Mouse (Mus musculus): ENCODE measurements around the gene I830077J02Rik. TPM values are rescaled to one million over a fixed set of nuclear protein-coding genes. Genes with fewer than 3 reads are reported as not detected.
A peak's percentile ranks its signal among the peaks of the same experiment; 100 is the strongest.

The I830077J02Rik gene
- 0.82 and 0.93 TPM in 2 replicates for polyA plus RNA-seq (2015; fragmentation: Nextera tagmentation; extraction: Ambion mirVana)

GRCm38 (mm10) chr3:105932240-105933071, at the start of gene I830077J02Rik:
Gene I830077J02Rik (minus strand): TSS chr3:105932664.
- Histone ChIP-seq H3K27ac (no peak within 1 kb of the TSS), H3K9me3 (no peaks in the 10 kb centered on the region), H3K9ac (no peak within 1 kb of the TSS), H3K36me3 (no peaks in the 10 kb centered on the region), H3K4me2 (no peak within 1 kb of the TSS), H3K27me3 (no peaks in the 10 kb centered on the region), H3K4me3 (no peak within 1 kb of the TSS), H3K4me1 (no peaks in the 10 kb centered on the region; the same call in 1 of the 2 replicates)
- no peak for ATAC-seq (ENCODE audit: borderline replicate concordance, extremely low read depth, low FRiP score, low TSS enrichment)
- 63% methylated on average over 8 of the region's 8 CpGs for WGBS

- ATAC-seq (ENCODE audit: borderline replicate concordance, extremely low read depth, low FRiP score, low TSS enrichment), result no peak
- Histone ChIP-seq H3K27ac (no peak overlapping the region), H3K4me2 (no peak overlapping the region), H3K9ac (no peak overlapping the region), H3K4me1 (no peaks in the 10 kb centered on the region), H3K27me3 (no peaks in the 10 kb centered on the region), H3K9me3 (no peaks in the 10 kb centered on the region), H3K4me3 (no peak overlapping the region), H3K36me3 (peaks cover 11% of the 10 kb centered on the region)
- WGBS, result 82% methylated on average over 2 of the region's 2 CpGs
These were observed 41.7 kb upstream of the I830077J02Rik start for GRCm38 (mm10) chr3:105974174-105974573.

- H3K9ac ChIP-seq, result no peak within 1 kb of the TSS
- H3K4me3 ChIP-seq, result no peak within 1 kb of the TSS
- WGBS, result 74% methylated on average over 3 of the region's 3 CpGs
These were observed 40.9 kb upstream of the I830077J02Rik start, which contains the start of gene Ovgp1 for GRCm38 (mm10) chr3:105973411-105973810. Gene Ovgp1 (plus strand): TSS chr3:105973711.

GRCm38 (mm10) chr3:105971831-105972446, 39.5 kb upstream of the I830077J02Rik start:
- Histone ChIP-seq H3K36me3 (peaks cover 33% of the 10 kb centered on the region), H3K9ac (no peak overlapping the region), H3K4me1 (no peaks in the 10 kb centered on the region), H3K27me3 (no peaks in the 10 kb centered on the region), H3K4me2 (no peak overlapping the region), H3K27ac (no peak overlapping the region), H3K9me3 (no peaks in the 10 kb centered on the region), H3K4me3 (no peak overlapping the region)
- WGBS, result 77% methylated on average over 5 of the region's 5 CpGs
- ATAC-seq (ENCODE audit: borderline replicate concordance, extremely low read depth, low FRiP score, low TSS enrichment), result no peak

More at GRCm38 (mm10) chr3:105973411-105973810, 40.9 kb upstream of the I830077J02Rik start, which contains the start of gene Ovgp1:
- Histone ChIP-seq H3K36me3 (peaks cover 19% of the 10 kb centered on the region), H3K4me1 (no peaks in the 10 kb centered on the region), H3K27ac (no peak within 1 kb of the TSS), H3K27me3 (no peaks in the 10 kb centered on the region), H3K4me2 (no peak within 1 kb of the TSS), H3K9me3 (no peaks in the 10 kb centered on the region)
- ATAC-seq (ENCODE audit: borderline replicate concordance, extremely low read depth, low FRiP score, low TSS enrichment), result no peak

GRCm38 (mm10) chr3:105960700-105961099, 28.2 kb upstream of the I830077J02Rik start:
- H3K27ac ChIP-seq, result no peak overlapping the region
- no peaks in the 10 kb centered on the region for H3K9me3 ChIP-seq
- H3K9ac ChIP-seq, result no peak overlapping the region
- ATAC-seq (ENCODE audit: borderline replicate concordance, extremely low read depth, low FRiP score, low TSS enrichment), result no peak
- H3K27me3 ChIP-seq, result no peaks in the 10 kb centered on the region
- peak overlapping the region; percentile 72 for H3K4me2 ChIP-seq
- H3K36me3 ChIP-seq, result peaks cover 52% of the 10 kb centered on the region
- H3K4me1 ChIP-seq, result peaks cover 24% of the 10 kb centered on the region
- peak overlapping the region; percentile 82 for H3K4me3 ChIP-seq
- 92% methylated on average over 2 of the region's 2 CpGs for WGBS

GRCm38 (mm10) chr3:105959999-105960398, 27.5 kb upstream of the I830077J02Rik start, which contains the start of gene Atp5f1:
Gene Atp5f1 (minus strand): TSS chr3:105960099.
- peaks cover 47% of the 10 kb centered on the region for H3K36me3 ChIP-seq
- ATAC-seq (ENCODE audit: borderline replicate concordance, extremely low read depth, low FRiP score, low TSS enrichment), result no peak
- H3K4me3 ChIP-seq, result peak within 1 kb of the TSS; percentile 82
- H3K27ac ChIP-seq, result peak within 1 kb of the TSS; percentile 87
- no peaks in the 10 kb centered on the region for H3K9me3 ChIP-seq
- no peaks in the 10 kb centered on the region for H3K27me3 ChIP-seq
- H3K4me2 ChIP-seq, result peak within 1 kb of the TSS; percentile 72
- H3K9ac ChIP-seq, result peak within 1 kb of the TSS; percentile 99
- whole genome bisulfite sequencing, result 4% methylated on average over 6 of the region's 6 CpGs
- H3K4me1 ChIP-seq, result peaks cover 24% of the 10 kb centered on the region

GRCm38 (mm10) chr3:105959585-105959984, 27.1 kb upstream of the I830077J02Rik start:
- Histone ChIP-seq H3K36me3 (peaks cover 47% of the 10 kb centered on the region), H3K4me1 (peaks cover 24% of the 10 kb centered on the region), H3K4me2 (peak overlapping the region; percentile 72), H3K9ac (peak overlapping the region; percentile 93), H3K4me3 (peak overlapping the region; percentile 82), H3K9me3 (no peaks in the 10 kb centered on the region), H3K27me3 (no peaks in the 10 kb centered on the region), H3K27ac (peak overlapping the region; percentile 38)
- peak; percentile 66 for ATAC-seq (ENCODE audit: borderline replicate concordance, extremely low read depth, low FRiP score, low TSS enrichment)
- under 1% methylated on average over 26 of the region's 26 CpGs for WGBS

GRCm38 (mm10) chr3:105958974-105959580, 26.6 kb upstream of the I830077J02Rik start, which contains the start of gene Wdr77:
Gene Wdr77 (plus strand): TSS chr3:105959369.
- Histone ChIP-seq H3K27me3 (no peaks in the 10 kb centered on the region), H3K4me2 (peak within 1 kb of the TSS; percentile 72), H3K4me3 (peak within 1 kb of the TSS; percentile 82), H3K27ac (peak within 1 kb of the TSS; percentile 87), H3K9me3 (no peaks in the 10 kb centered on the region), H3K36me3 (peaks cover 45% of the 10 kb centered on the region), H3K9ac (peak within 1 kb of the TSS; percentile 99), H3K4me1 (peaks cover 24% of the 10 kb centered on the region)
- peak; percentile 98 for ATAC-seq (ENCODE audit: borderline replicate concordance, extremely low read depth, low FRiP score, low TSS enrichment)
- WGBS, result under 1% methylated on average over 52 of the region's 52 CpGs

GRCm38 (mm10) chr3:105958204-105958603, 25.7 kb upstream of the I830077J02Rik start:
- H3K27ac ChIP-seq, result no peak overlapping the region
- peaks cover 41% of the 10 kb centered on the region for H3K36me3 ChIP-seq
- no peak for ATAC-seq (ENCODE audit: borderline replicate concordance, extremely low read depth, low FRiP score, low TSS enrichment)

GRCm38 (mm10) chr3:105957235-105957634, 24.8 kb upstream of the I830077J02Rik start:
- H3K27me3 ChIP-seq, result no peaks in the 10 kb centered on the region

More at GRCm38 (mm10) chr3:105958204-105958603, 25.7 kb upstream of the I830077J02Rik start:
- peak overlapping the region; percentile 99 for H3K9ac ChIP-seq
- WGBS, result 40% methylated on average over 5 of the region's 5 CpGs
- no peaks in the 10 kb centered on the region for H3K9me3 ChIP-seq
- H3K4me1 ChIP-seq, result peaks cover 24% of the 10 kb centered on the region
- no peaks in the 10 kb centered on the region for H3K27me3 ChIP-seq
- H3K4me3 ChIP-seq, result peak overlapping the region; percentile 82
- peak overlapping the region; percentile 71 for H3K4me2 ChIP-seq

GRCm38 (mm10) chr3:105951348-105951747, 18.9 kb upstream of the I830077J02Rik start:
- H3K36me3 ChIP-seq, result peaks cover 67% of the 10 kb centered on the region
- H3K27ac ChIP-seq, result no peak overlapping the region
- H3K4me2 ChIP-seq, result no peak overlapping the region
- WGBS, result 96% methylated on average over 7 of the region's 7 CpGs
- H3K4me1 ChIP-seq, result 0 out of 2 replicates have a peak, but pooled peaks cover 2% of the 10 kb centered on the region
- H3K27me3 ChIP-seq, result no peaks in the 10 kb centered on the region
- no peaks in the 10 kb centered on the region for H3K9me3 ChIP-seq
- no peak for ATAC-seq (ENCODE audit: borderline replicate concordance, extremely low read depth, low FRiP score, low TSS enrichment)
- no peak overlapping the region for H3K4me3 ChIP-seq
- H3K9ac ChIP-seq, result no peak overlapping the region

More at GRCm38 (mm10) chr3:105957235-105957634, 24.8 kb upstream of the I830077J02Rik start:
- 94% methylated on average over 1 of the region's 1 CpGs for WGBS
- ATAC-seq (ENCODE audit: borderline replicate concordance, extremely low read depth, low FRiP score, low TSS enrichment), result no peak
- Histone ChIP-seq H3K4me2 (peak overlapping the region; percentile 71; the same call in 1 of the 2 replicates), H3K36me3 (peaks cover 41% of the 10 kb centered on the region), H3K27ac (no peak overlapping the region), H3K4me3 (no peak overlapping the region), H3K9ac (peak overlapping the region; percentile 99; the same call in 1 of the 2 replicates), H3K9me3 (no peaks in the 10 kb centered on the region), H3K4me1 (peaks cover 24% of the 10 kb centered on the region)
